Mouse (Mus musculus) heart, postnatal 14 days (tissue): Measurements from ENCODE around the gene Gm44503. TPM values are rescaled to one million over a fixed set of nuclear protein-coding genes. Genes with fewer than 3 reads are reported as not detected.

ENCODE experiments used
- DNase-seq, 2 experiments: peaks; one replicate each; pipeline ENCODE4 v3.0.0; 2021 to 2022
- intact Hi-C: fragments of 180-260 bp; cut with DNase I; formaldehyde crosslinking; loops from one replicate; pipeline ENCODE4 v1.15.1; 2025
- long read RNA-seq, 2 experiments: library from polyadenylated mRNA; stranded (forward); transcript quantifications; one replicate each; pipeline ENCODE4 v2.0.0; 2021
- total RNA-seq, 2 experiments: library from RNA; stranded (reverse); gene quantifications; 2 replicates each; pipeline ENCODE4 v1.2.3; 2021

The Gm44503 gene
- total RNA-seq = under 1 TPM; 0.14 to 0.29 TPM
- long read RNA-seq, experiment 1, partial matches to known transcripts = 0 of 3 reads
- long read RNA-seq, experiment 1, other reads (novel, unspliced or antisense) = 3 of 3 reads
- long read RNA-seq, experiment 2 = 0 reads

DNA sequence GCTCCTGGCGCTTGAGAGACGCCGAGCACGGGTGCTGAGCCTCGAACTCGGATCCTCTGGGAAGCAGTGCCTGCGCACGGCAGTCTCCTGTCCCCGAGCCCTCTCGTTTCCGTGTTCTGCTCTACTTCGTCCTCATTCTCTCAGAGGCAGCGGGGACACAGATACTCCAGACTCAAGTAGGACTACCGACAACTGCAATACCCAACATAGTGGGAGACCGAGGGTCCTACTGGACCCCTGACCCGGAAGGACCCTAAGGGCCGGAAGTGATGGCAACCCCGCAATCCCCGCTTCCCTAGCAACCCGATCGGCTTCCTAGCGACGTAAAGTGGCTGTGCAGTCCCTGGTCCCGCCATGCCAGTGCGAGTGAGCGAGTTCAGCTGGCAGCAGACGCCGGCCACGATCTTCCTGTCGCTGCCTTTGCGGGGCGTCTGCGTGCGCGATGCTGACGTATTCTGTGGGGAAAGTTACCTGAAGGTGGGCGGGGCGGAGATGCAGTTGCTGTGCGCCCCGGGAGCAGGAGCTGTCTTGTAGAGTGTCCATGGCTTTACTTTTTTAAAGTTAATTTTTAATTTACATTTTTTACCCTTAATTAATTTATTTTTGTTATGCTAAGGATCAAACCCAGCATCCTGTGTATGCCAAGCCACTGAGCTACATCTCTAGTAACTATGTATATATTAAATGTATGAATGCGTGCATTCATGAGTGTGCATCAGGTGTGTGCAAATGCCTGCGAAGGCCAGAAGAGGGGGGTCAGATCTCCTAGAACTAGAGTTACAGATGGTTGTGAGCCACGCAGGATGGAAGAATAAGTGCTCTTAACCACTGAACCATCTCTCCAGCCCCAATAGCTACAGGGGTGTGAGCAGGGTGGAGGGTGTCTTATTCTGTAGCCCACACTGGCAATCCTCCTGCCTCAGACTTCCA is at the start of gene Gm44503, which contains the start of gene Dyx1c1:
Gene Gm44503, plus strand, starts transcription at position 332 of the 930 bp plus-strand sequence.
Gene Dyx1c1, plus strand, starts transcription at position 265 of the 930 bp plus-strand sequence.
- intact Hi-C loops = no loop called here

DNA sequence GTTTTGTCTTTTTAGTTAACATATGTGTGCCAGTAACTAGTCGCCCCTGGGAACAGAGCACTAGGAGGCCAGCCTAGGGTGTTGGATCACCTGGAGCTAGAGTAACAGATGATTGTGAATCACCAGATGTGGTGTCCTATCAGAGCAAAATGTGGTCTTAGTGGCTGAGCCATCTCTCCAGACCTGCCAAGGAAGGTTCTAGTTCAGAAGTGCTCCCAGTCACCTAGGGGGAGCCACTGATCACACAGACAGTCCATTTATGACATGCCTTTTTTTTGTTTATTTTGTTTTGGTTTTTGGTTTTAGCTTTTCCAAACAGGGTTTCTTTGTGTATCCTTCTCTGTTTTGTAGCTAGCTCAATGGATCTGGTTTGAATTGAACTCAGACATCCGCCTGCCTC is 47.3 kb upstream of the Gm44503 start:
- DNase-seq = no peak
- intact Hi-C loops = no loop called here

More for the DNA sequence above, at the start of gene Gm44503, which contains the start of gene Dyx1c1:
- peak; percentile 59 to 79 for DNase-seq

DNA sequence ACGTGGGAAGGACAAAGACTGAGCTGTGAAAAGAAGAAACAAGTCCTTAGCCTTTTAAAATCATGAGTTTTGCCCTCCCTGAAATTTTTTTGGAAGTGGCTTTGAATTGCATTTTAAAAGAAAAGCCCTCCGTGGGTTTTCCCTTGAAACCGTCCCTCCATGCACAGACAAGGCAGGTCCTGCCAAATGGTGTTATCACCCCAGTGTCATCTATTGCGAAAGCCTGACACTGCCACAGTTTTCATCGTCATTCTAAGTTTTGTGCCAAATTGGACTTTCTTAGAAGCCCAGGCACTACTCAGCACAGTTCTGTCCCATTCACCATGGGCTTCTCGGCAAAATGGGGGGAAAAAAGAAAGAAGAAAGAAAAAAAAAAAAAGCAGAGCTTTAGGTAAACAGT is 45.1 kb upstream of the Gm44503 start:
- DNase-seq = no peak
- intact Hi-C loops = no loop called here

DNA sequence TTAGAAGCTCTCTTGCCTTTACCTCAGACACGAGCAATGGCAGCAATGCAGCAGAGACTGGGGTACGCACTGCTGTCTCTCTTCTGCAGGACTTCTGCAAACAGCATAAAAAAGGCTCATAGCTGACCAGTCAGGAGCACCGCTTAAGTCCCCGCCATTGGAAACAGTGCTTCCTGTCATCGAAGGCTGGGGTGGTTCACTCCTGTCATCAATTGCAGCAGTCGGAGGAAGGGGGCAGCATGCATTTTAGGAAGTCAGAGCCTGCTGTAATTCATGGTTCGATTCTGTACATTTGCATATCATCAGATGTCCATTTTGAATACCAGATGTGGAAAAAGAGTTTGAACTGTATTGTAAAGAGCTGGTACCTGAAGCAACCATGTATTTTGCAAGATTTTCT is 42.9 kb upstream of the Gm44503 start:
- intact Hi-C loops = no loop called here
- no peak for DNase-seq

DNA sequence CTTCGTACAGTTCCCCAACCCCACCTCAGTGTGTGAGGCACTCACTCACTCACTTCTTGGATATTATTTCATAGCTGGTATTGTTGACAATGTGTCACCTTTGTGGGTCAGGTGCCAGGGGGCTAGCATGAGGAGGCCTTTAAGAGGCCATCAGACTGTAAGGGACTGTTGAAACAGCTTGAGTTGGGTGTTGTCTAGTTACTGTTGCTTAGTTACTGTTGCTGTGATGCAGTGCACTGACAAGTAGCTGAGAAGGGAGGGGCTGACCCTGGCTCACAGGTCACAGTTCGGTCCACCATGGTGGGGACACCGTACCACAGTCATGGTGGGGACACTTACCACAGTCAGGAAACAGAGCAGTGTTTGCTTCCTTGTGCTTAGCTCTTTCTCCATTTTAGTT is 35.6 kb upstream of the Gm44503 start:
- intact Hi-C loops = no loop called here
- no peak for DNase-seq

DNA sequence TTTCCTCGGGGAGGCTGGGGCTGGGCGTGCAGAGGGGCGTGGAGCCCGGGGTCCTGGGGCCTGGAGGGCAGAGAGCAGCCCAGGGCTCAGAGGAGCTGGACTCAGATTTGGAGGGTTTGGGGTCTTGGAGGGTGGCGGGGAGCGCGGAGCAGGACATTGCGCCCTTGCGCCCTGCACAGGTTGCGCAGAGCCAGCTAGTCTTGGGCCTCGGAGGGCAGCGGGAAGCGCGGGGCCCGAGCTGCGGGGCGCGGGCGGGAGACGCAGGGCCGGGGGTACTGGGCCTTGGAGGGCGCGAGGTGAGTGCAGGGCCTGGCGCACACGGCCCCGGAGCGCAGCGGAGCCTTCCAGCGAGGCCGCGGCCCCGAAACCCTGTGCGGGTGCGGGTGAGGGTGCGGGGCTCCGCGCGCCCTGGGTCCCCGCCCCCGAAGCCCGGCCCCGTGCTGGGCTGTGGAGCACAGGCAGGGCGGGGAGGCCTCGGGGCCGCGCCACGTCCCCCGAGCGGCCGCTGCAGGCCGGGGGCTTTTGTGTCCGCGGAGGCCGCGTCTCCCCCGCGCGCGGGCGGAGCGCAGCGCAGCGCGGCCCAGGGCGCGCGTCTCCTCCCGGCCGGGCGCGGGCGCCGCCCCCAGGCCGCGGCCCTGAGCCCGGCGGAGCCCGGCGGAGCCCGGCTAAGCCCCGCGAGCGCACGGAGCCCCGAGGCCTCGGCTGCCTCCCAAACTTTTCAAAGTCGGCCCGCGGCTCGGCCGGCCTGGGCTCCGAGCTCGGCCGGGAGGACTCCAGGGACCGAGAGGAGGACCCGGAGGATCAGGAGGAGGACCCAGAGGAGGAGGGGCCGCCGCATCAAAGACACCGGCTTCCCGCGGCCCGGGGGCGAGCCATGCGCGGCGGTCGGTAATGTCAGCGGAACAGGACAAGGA is 33.4 kb upstream of the Gm44503 start, which contains the start of gene Pygo1:
Gene Pygo1, plus strand, starts transcription at position 625 of the 914 bp plus-strand sequence.
- intact Hi-C loops = no loop called here
- DNase-seq = peak; percentile 62 to 64

DNA sequence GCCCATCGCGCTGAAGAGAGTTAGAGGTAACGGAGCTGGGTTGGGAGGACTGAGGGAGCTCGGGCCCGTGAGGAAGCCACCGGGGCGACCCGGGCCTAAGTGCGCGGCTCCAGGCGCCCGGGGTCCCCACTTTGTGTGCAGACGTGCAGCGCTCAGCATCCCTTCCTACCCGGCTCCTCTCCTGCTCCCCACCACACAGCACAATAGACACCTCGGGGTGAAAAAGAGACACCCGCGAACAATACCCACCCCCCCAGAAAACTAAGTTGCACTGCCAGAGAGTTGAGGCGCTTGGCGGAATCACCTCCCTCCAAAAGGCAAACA is 32.8 kb upstream of the Gm44503 start:
- intact Hi-C loops = no loop called here
- DNase-seq = no peak

DNA sequence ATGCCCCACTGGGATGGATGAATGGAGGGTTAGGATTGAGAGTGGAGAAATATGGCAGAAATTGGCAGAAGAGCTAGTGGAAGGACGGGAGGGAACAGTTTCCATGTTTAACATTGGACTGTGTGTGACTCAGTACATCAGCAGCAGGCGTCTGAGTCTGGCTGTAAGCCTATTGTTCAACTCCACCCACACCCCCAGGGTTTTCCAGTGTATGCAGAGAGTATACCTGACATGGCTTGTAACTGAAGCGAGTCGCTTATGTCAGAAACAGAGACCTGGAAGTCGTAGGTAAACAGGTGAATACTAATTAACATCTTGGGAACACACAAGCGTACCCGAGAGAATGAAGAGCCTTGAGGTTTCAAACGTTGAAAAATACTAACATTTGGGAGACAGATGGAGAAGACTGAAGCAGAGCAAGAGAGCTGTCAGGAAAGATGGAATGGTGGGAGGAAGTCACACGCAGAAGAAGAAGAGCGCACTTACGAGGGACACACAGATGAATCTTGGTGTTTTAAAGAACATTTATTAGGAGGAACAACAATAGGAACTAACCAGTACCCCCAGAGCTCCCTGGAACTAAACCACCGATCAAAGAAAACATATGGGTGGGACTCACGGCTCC is 27.4 kb upstream of the Gm44503 start:
- no peak for DNase-seq
- intact Hi-C loops = no loop called here

DNA sequence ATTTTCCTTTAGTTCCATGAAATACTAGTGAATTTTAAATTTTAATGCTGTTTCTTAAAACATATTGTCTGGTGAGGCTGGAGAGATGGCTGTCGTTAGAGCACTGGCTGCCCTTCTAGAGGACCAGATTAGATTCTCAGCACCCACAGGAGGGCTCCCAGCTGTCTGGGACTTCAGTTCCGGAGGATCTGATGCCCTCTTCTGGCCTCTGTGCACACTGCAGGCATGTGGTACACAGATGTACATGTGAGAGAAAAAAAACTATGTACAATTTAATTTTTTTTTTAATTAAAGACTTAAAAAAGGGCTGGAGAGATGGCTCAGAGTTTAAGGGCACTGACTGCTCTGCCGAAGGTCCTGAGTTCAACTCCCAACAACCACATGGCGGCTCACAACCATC is 23.3 kb upstream of the Gm44503 start:
- intact Hi-C loops = no loop called here

DNA sequence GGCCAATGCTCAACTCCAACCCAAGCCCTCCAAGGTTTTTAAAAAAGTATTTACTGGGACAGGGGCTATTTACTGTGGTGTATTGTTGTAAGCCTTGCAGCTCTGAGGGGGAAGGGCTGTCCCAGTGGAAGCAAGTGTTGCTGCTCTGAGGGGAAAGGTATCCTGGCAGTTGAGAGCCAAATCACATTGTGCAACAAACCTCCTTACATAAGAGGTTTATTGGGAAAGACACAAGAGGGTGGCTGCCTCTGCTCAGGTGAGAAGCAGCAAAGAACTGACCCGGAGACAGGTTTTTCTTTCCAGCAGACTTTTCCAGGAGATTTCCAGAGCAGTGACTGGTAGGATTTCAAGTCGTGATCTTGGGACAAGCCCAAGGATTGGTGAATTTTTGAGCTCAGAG is 22.4 kb upstream of the Gm44503 start:
- intact Hi-C loops = no loop called here
- no peak for DNase-seq

More for the DNA sequence above, 23.3 kb upstream of the Gm44503 start:
- DNase-seq = no peak

DNA sequence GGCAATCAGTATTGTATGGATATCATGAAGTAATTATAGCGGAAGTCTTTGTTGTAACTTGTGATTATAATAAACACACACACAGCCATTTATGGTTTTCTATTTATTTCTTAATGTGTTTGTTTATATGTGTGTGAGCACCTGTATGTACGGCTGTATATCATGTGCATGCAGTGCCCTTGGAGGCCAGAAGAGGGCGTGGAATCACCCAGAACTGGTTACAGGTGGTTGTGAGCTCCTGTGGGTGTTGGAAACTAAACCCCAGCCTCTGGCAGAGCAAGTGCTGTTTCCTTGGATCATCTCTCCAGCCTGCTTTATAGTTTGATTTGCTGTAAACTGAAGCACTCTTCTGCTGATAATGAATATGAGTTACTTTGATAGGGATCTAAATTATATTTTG is 15.2 kb upstream of the Gm44503 start:
- intact Hi-C loops = no loop called here
- no peak for DNase-seq

DNA sequence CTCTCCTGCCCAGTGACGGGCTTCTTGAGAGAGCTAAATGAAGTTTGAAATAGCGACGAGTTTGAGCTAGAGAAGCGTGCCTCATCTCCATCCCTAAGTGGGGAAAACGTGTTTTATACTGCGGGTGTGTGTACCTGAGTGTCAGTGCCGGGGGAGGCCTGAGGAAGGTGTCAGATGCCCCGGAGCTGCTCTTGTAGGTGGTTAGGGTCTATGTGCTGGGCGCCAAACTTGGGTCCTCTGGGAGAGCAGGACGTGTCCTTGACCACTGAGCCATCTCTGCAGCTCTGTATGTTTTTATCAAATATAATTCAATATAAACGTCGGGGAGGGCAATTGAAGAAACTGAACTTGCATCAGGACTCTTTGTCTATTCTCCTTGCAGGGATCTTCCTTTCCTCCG is 14.4 kb upstream of the Gm44503 start:
- no peak for DNase-seq
- intact Hi-C loops = no loop called here

DNA sequence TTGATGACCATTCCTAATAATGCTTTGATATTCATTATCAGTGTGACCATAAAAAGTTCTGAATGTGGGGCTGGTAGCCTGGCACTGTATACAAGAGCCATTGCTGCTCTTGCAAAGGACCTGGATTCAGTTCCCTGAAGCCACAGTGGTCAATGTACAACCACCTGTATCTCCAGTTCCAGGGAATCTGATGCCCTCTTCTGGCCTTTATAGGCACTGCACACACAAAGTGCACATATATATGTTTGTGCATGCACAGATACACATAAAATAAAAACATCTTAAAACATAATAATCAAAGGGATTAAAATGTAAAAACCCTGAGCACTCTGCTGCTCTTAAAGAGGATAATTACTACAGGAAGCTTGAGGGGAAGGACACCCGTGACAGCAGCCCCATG is 11.6 kb upstream of the Gm44503 start:
- intact Hi-C loops = no loop called here
- DNase-seq = no peak

DNA sequence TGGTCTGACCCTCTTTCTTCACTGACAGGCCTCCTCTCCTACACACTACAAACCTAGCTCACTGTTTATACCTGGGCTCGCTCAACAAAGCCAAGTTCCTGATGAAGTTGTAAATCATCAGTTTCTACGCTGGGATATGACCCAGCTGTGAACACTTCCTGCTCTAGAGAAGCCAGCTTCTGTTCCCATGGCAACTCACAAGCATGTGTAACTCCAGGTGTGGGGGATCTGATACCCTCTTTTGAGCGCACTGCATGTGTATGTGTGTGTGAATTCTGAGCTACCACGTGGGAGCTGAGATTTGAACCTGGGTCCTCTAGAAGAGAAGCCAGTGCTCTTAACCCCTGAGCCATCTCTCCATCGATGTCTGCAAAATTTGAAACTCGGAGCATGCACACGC is 9.1 kb upstream of the Gm44503 start:
- intact Hi-C loops = no loop called here

DNA sequence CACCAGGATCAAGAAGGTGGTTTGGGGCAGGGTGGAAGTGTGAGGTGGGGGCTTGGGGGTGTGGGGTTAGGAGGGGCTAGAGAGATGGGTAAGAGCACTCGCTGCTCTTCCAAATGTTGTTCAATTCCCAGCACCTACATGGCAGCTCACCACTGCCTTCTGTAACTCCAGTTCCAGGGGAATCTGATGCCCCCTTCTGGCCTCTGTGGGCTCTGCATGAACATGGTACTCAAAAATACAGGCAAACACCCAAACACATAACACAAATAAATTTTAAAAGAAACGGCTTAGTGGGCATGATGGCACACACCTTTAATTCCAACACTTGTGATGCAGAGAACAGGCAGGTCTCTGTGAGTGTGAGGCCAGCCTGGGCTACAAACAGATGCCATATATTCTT is 3.9 kb upstream of the Gm44503 start:
- intact Hi-C loops = loop anchor here (5.0 kb wide), 1 partner anchor 62 kb away; no protein-coding TSS in a partner anchor
- no peak for DNase-seq

More for the DNA sequence above, 9.1 kb upstream of the Gm44503 start:
- DNase-seq = no peak

DNA sequence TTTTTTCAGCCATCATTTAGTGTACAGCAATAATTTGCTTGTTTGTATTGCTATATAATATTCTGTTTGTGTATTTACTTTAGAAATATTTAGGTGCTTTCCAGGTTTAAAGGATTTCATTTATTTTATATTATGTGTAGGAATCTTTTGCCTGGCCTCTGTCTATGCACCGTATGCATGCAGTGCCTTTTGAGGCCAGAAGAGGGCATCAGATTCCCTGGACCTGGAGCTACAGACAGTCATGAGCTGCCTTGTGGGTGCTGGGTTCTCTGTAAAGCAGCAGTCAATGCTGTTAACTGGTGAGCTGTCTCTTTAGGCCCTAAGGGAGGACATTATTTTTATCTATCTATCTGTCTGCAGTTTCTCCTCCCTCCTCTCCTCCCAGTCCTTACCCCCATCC is 3.1 kb upstream of the Gm44503 start:
- intact Hi-C loops = no loop called here
- peak; percentile 25 to 57 for DNase-seq

DNA sequence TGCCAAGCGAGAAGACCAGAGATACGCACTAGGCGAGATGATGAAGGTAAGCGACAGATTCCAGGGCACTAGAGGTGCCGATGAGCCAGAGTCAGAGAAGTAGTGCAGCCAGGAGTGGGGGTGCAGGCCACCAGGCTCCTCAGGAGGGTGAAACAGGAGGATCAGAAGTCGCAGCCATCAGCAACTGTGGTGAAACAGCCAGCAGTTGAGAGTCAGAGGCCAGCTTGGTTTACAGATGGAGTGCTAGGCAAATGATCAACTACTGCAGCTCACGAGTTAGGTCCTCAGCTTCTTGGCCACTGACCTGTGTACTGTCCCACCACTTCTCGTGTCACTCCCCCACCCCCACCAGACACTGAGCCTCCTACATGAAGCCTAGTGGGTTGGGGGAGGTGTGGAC is 2.7 kb downstream of the Gm44503 start:
- intact Hi-C loops = no loop called here
- no peak for DNase-seq

DNA sequence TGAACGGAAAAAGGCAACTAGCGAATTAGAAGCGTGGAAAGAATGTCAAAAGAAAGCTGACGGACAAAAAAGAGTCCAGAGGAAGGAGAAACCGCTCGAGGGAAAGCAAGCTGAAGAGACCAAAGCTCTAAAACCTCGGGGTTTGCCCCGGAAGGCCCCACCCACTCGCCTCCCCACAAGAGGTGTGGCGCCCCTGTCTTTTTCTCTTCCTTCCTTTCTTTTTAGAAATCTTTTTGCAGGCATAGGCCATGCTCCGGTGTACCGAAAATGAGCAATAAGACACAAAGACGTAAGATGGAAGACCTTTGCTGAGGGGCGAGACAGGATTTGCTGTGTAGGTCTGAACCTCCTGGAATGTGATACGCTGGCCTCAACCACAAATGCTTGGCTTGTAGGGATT is 3.3 kb downstream of the Gm44503 start:
- intact Hi-C loops = no loop called here
- DNase-seq = no peak

DNA sequence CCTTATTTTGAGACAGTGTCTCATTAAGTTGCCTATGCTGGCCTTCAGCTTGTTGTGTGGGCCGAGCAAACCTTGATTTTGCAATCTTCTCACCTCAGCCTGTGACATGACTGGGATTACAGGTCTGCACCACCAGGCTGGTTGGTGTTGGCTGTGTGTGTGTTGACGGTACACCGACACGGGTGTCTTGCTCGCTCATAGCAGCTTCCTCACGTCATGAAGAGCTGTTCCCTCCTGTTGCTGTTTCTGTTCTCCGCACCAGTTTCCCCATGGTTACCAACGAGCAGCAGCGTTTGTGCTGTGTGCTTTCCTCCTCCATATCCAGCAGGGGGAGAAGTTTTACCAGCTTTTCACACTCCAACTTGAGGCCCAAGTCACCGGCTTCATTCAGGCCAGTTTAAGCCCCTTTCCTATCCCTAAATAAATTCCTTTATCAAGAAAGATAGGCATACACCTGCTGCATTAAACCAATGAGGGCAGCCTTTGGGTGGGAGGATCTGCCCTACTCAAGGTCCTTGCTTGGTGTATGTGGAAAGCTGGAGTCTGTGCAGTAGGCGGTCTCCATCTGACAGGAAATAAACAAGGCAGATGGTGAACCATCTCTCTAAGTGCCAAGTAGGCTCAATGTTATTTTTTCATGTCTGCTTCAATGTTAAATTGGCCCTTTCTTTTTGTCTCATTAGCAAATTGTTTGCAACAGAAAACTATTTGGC is 9.9 kb downstream of the Gm44503 start:
- intact Hi-C loops = loop anchor here (1.0 kb wide), 1 partner anchor 123 kb away; no protein-coding TSS in a partner anchor
- DNase-seq = peak; percentile 20 to 40

DNA sequence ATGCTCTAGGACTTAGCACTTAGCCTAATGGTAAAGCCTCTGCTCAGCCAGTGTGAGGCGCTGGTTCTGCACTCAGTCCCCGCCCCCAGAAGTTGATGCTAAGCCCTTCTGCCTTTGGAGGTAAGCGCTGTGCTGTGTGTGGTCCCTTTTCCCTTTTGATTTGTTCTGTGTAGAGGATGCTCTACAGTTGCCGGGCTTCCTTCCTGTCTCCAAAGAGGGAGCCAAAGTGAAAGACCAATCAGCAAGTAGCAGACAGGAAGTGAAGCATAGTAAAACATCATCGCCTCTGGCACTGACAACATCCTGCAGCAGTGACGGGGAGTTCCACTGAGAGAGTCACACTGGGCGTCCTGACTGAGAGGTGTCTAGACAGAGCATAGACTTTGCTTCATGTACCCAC is 11.2 kb downstream of the Gm44503 start:
- intact Hi-C loops = no loop called here
- peak; percentile 4 to 21 for DNase-seq
